Mouse (Mus musculus) thymus, postnatal 25 days (tissue): ENCODE data around the gene Fthl17f.
"Not testable (repeated sequence)": the region's sequence is repeated elsewhere in the genome, so short reads cannot be mapped to it uniquely, and the experiment has no call there.

Source experiments
- DNase-seq: peaks from one replicate; pipeline ENCODE4 v3.0.0; 2022

The Fthl17f gene

GRCm38 (mm10) chrX:9062715-9063114 lies at the start of gene Fthl17f:
TSS of gene Fthl17f (plus strand) at chrX:9063015.
- not testable (repeated sequence) for DNase-seq

- no peak for DNase-seq
Measured at GRCm38 (mm10) chrX:9016079-9016478, 46.7 kb upstream of the Fthl17f start.

GRCm38 (mm10) chrX:9019481-9019880 lies 43.3 kb upstream of the Fthl17f start:
- no peak for DNase-seq

- DNase-seq = not testable (repeated sequence)
Measured at GRCm38 (mm10) chrX:9033193-9033592, 29.6 kb upstream of the Fthl17f start, which contains the start of gene Fthl17e. TSS of gene Fthl17e (plus strand) at chrX:9033493.

GRCm38 (mm10) chrX:9041611-9042010 lies 21.2 kb upstream of the Fthl17f start:
- DNase-seq = peak; percentile 14

- peak; percentile 37 for DNase-seq
Measured at GRCm38 (mm10) chrX:9060952-9061351, 1.9 kb upstream of the Fthl17f start.

- DNase-seq = no peak
Measured at GRCm38 (mm10) chrX:9062101-9062500, 714 bp upstream of the Fthl17f start.

GRCm38 (mm10) chrX:9077699-9078098 lies 14.9 kb downstream of the Fthl17f start:
- peak; percentile 75 for DNase-seq

- not testable (repeated sequence) for DNase-seq
Measured at GRCm38 (mm10) chrX:9095066-9095465, 32.3 kb downstream of the Fthl17f start.

GRCm38 (mm10) chrX:9104262-9104661 lies 41.4 kb downstream of the Fthl17f start, which contains the start of gene 4930402K13Rik:
TSS of gene 4930402K13Rik (plus strand) at chrX:9104562.
- no peak for DNase-seq

GRCm38 (mm10) chrX:9110381-9110780 lies 47.6 kb downstream of the Fthl17f start:
- DNase-seq = no peak
